Mouse (Mus musculus): Measurements from ENCODE around the gene Clba1. TPM values are rescaled to one million over a fixed set of nuclear protein-coding genes. Genes with fewer than 3 reads are reported as not detected.
A peak's percentile ranks its signal among the peaks of the same experiment; 100 is the strongest.

Clba1 gene
- polyA plus RNA-seq, 1 experiment from 2014 or later, result 3.6 TPM

GRCm38 (mm10) chr12:112825901-112826300 lies 17.2 kb downstream of the Clba1 start:
- no peak overlapping the region for H3K27ac ChIP-seq (ENCODE audit: low read depth, low read length)
- no peaks in the 10 kb centered on the region for H3K27me3 ChIP-seq (replicated peaks; ENCODE audit: control insufficient read depth, insufficient read depth, low read length)
- no peak overlapping the region for H3K4me3 ChIP-seq (ENCODE audit: low read depth, low read length)
- H3K4me1 ChIP-seq (replicated peaks; ENCODE audit: control insufficient read depth, insufficient read depth, low read length), result no peaks in the 10 kb centered on the region; the same call in none of the 2 replicates
- no peaks in the 10 kb centered on the region for H3K9me3 ChIP-seq (ENCODE audit: control insufficient read depth)
- no peak for ATAC-seq
- no peak overlapping the region for H3K9ac ChIP-seq (ENCODE audit: low read depth, low read length)
- no peak overlapping the region for H3K4me2 ChIP-seq (replicated peaks; ENCODE audit: low read depth)
- H3K36me3 ChIP-seq (ENCODE audit: control insufficient read depth, insufficient read depth), result peaks cover 23% of the 10 kb centered on the region
- WGBS, result 85% methylated on average over 5 of the region's 5 CpGs
- TF ChIP-seq CTCF (IDR thresholded peaks at IDR 0.05; ENCODE audit: low read depth), result no peak

- peak overlapping the region; percentile 82 for H3K4me2 ChIP-seq (replicated peaks; ENCODE audit: low read depth)
- H3K9me3 ChIP-seq (ENCODE audit: control insufficient read depth), result no peaks in the 10 kb centered on the region
- peak; percentile 81 for ATAC-seq
- no peaks in the 10 kb centered on the region for H3K27me3 ChIP-seq (replicated peaks; ENCODE audit: control insufficient read depth, insufficient read depth, low read length)
- no peaks in the 10 kb centered on the region; the same call in 1 of the 2 replicates for H3K4me1 ChIP-seq (replicated peaks; ENCODE audit: control insufficient read depth, insufficient read depth, low read length)
- peak overlapping the region; percentile 78 for H3K9ac ChIP-seq (ENCODE audit: low read depth, low read length)
- no peak for TF ChIP-seq CTCF (IDR thresholded peaks at IDR 0.05; ENCODE audit: low read depth)
- H3K27ac ChIP-seq (ENCODE audit: low read depth, low read length), result peak overlapping the region; percentile 90
- peaks cover 16% of the 10 kb centered on the region; the same call in 1 of the 2 replicates for H3K36me3 ChIP-seq (ENCODE audit: control insufficient read depth, insufficient read depth)
- peak overlapping the region; percentile 88 for H3K4me3 ChIP-seq (ENCODE audit: low read depth, low read length)
- WGBS, result under 1% methylated on average over 44 of the region's 51 CpGs
Observed at GRCm38 (mm10) chr12:112828501-112829243, 19.9 kb downstream of the Clba1 start.

GRCm38 (mm10) chr12:112829244-112829864 lies 20.6 kb downstream of the Clba1 start, which contains the start of gene Cdca4:
Gene Cdca4 (minus strand): TSS chr12:112829423.
- Histone ChIP-seq H3K27ac (ENCODE audit: low read depth, low read length) (peak within 1 kb of the TSS; percentile 90), H3K4me3 (ENCODE audit: low read depth, low read length) (peak within 1 kb of the TSS; percentile 88), H3K4me2 (replicated peaks; ENCODE audit: low read depth) (peak within 1 kb of the TSS; percentile 82), H3K4me1 (replicated peaks; ENCODE audit: control insufficient read depth, insufficient read depth, low read length) (no peaks in the 10 kb centered on the region; the same call in 1 of the 2 replicates), H3K9ac (ENCODE audit: low read depth, low read length) (peak within 1 kb of the TSS; percentile 78), H3K36me3 (ENCODE audit: control insufficient read depth, insufficient read depth) (peaks cover 10% of the 10 kb centered on the region; the same call in 1 of the 2 replicates), H3K9me3 (ENCODE audit: control insufficient read depth) (no peaks in the 10 kb centered on the region), H3K27me3 (replicated peaks; ENCODE audit: control insufficient read depth, insufficient read depth, low read length) (no peaks in the 10 kb centered on the region)
- WGBS, result under 1% methylated on average over 72 of the region's 72 CpGs
- TF ChIP-seq CTCF (IDR thresholded peaks at IDR 0.05; ENCODE audit: low read depth), result peak; percentile 55
- peak; percentile 98 for ATAC-seq

GRCm38 (mm10) chr12:112830141-112830540 lies 21.4 kb downstream of the Clba1 start:
- Histone ChIP-seq H3K4me3 (ENCODE audit: low read depth, low read length) (peak overlapping the region; percentile 88), H3K4me1 (replicated peaks; ENCODE audit: control insufficient read depth, insufficient read depth, low read length) (no peaks in the 10 kb centered on the region; the same call in 1 of the 2 replicates), H3K9me3 (ENCODE audit: control insufficient read depth) (no peaks in the 10 kb centered on the region), H3K9ac (ENCODE audit: low read depth, low read length) (peak overlapping the region; percentile 70), H3K27me3 (replicated peaks; ENCODE audit: control insufficient read depth, insufficient read depth, low read length) (no peaks in the 10 kb centered on the region), H3K4me2 (replicated peaks; ENCODE audit: low read depth) (peak overlapping the region; percentile 82), H3K27ac (ENCODE audit: low read depth, low read length) (0 out of 2 replicates have a peak overlapping the region, but pooled peaks have one; percentile 30), H3K36me3 (ENCODE audit: control insufficient read depth, insufficient read depth) (peaks cover 5% of the 10 kb centered on the region; the same call in 1 of the 2 replicates)
- no peak for TF ChIP-seq CTCF (IDR thresholded peaks at IDR 0.05; ENCODE audit: low read depth)
- 12% methylated on average over 2 of the region's 2 CpGs for WGBS
- ATAC-seq, result no peak

- 86% methylated on average over 3 of the region's 3 CpGs for WGBS
- Histone ChIP-seq H3K9me3 (ENCODE audit: control insufficient read depth) (no peaks in the 10 kb centered on the region), H3K36me3 (ENCODE audit: control insufficient read depth, insufficient read depth) (peaks cover 5% of the 10 kb centered on the region; the same call in 1 of the 2 replicates), H3K4me3 (ENCODE audit: low read depth, low read length) (no peak overlapping the region), H3K27ac (ENCODE audit: low read depth, low read length) (no peak overlapping the region), H3K9ac (ENCODE audit: low read depth, low read length) (peak overlapping the region; percentile 70; the same call in 1 of the 2 replicates), H3K4me1 (replicated peaks; ENCODE audit: control insufficient read depth, insufficient read depth, low read length) (no peaks in the 10 kb centered on the region; the same call in 1 of the 2 replicates), H3K27me3 (replicated peaks; ENCODE audit: control insufficient read depth, insufficient read depth, low read length) (no peaks in the 10 kb centered on the region), H3K4me2 (replicated peaks; ENCODE audit: low read depth) (peak overlapping the region; percentile 82)
- no peak for TF ChIP-seq CTCF (IDR thresholded peaks at IDR 0.05; ENCODE audit: low read depth)
- no peak for ATAC-seq
Observed at GRCm38 (mm10) chr12:112830570-112830969, 21.8 kb downstream of the Clba1 start.

GRCm38 (mm10) chr12:112832411-112832810 lies 23.7 kb downstream of the Clba1 start:
- Histone ChIP-seq H3K4me2 (replicated peaks; ENCODE audit: low read depth) (no peak overlapping the region), H3K9ac (ENCODE audit: low read depth, low read length) (no peak overlapping the region), H3K27me3 (replicated peaks; ENCODE audit: control insufficient read depth, insufficient read depth, low read length) (no peaks in the 10 kb centered on the region), H3K4me1 (replicated peaks; ENCODE audit: control insufficient read depth, insufficient read depth, low read length) (no peaks in the 10 kb centered on the region; the same call in 1 of the 2 replicates), H3K9me3 (ENCODE audit: control insufficient read depth) (no peaks in the 10 kb centered on the region), H3K27ac (ENCODE audit: low read depth, low read length) (no peak overlapping the region), H3K4me3 (ENCODE audit: low read depth, low read length) (no peak overlapping the region), H3K36me3 (ENCODE audit: control insufficient read depth, insufficient read depth) (peaks cover 5% of the 10 kb centered on the region; the same call in 1 of the 2 replicates)
- TF ChIP-seq CTCF (IDR thresholded peaks at IDR 0.05; ENCODE audit: low read depth), result no peak
- 93% methylated on average over 5 of the region's 5 CpGs for WGBS
- ATAC-seq, result no peak

All from intestine, postnatal 0 days (tissue).